Mouse (Mus musculus) heart, embryonic 16.5 days (tissue): ENCODE measurements at regions not wholly inside any gene's neighbourhood (a gene's known extent, or its start where the extent isn't known, plus 50 kb on each side); places are given as distances from the start of the nearest gene placed in this dataset.
"Not testable (repeated sequence)": the region's sequence is repeated elsewhere in the genome, so short reads cannot be mapped to it uniquely, and the experiment has no call there.

Source experiments
- ATAC-seq: fragments of 200-750 bp; cut with Nextera tagmentation; replicated peaks from 2 replicates; pipeline ENCODE4 v1.8.0; 2017; ENCODE audit warnings: moderate number of reproducible peaks; ENCODE audit not compliant: insufficient read depth, low FRiP score; ENCODE audit errors: extremely low read depth
- H3K27ac ChIP-seq: fragments of 300-500 bp; sonication (generic); 2 replicates; pipeline ENCODE4 v1.5.1; 2014; ENCODE audit warnings: mild to moderate bottlenecking, low read length, control low read depth, moderate library complexity
- H3K27me3 ChIP-seq: fragments of 300-500 bp; sonication (generic); 2 replicates; pipeline ENCODE4 v1.6.1; 2014; ENCODE audit warnings: low read length, mixed read lengths; ENCODE audit not compliant: control insufficient read depth, insufficient read depth
- H3K36me3 ChIP-seq: fragments of 300-500 bp; sonication (generic); 2 replicates; pipeline ENCODE4 v1.6.1; 2014; ENCODE audit not compliant: control insufficient read depth, insufficient read depth
- H3K4me1 ChIP-seq: fragments of 300-500 bp; sonication (generic); 2 replicates; pipeline ENCODE4 v1.6.1; 2014; ENCODE audit warnings: low read length, mixed read lengths; ENCODE audit not compliant: control insufficient read depth, insufficient read depth
- H3K4me2 ChIP-seq: fragments of 300-500 bp; sonication (generic); 2 replicates; pipeline ENCODE4 v1.6.1; 2014; ENCODE audit warnings: low read depth, mild to moderate bottlenecking, control low read depth, low read length
- H3K4me3 ChIP-seq: fragments of 300-500 bp; sonication (generic); 2 replicates; pipeline ENCODE4 v1.5.1; 2014; ENCODE audit warnings: mild to moderate bottlenecking, control low read depth, low read length
- H3K9ac ChIP-seq: fragments of 300-500 bp; sonication (generic); 2 replicates; pipeline ENCODE4 v1.6.1; 2014; ENCODE audit warnings: low read length, control low read depth
- H3K9me3 ChIP-seq: fragments of 300-500 bp; sonication (generic); replicated peaks from 2 replicates; pipeline ENCODE4 v1.6.1; 2016; ENCODE audit warnings: low read length; ENCODE audit not compliant: control insufficient read depth
- WGBS: fragments of 180-500 bp; shearing (Covaris S2); extraction: QIAGEN DNeasy Blood & Tissue Kit; methylation state at CpG from one replicate; pipeline ENCODE4 v1.1.7; 2014; 5-methylcytosine and 5-hydroxymethylcytosine counted together

- Histone ChIP-seq H3K27ac (no peak overlapping the region), H3K9ac (no peak overlapping the region), H3K4me2 (no peak overlapping the region), H3K4me1 (no peaks in the 10 kb centered on the region), H3K36me3 (no peaks in the 10 kb centered on the region), H3K9me3 (no peaks in the 10 kb centered on the region), H3K27me3 (no peaks in the 10 kb centered on the region), H3K4me3 (no peak overlapping the region)
- 64% methylated on average over 3 of the region's 3 CpGs for WGBS
- ATAC-seq, result no peak
Measured at GRCm38 (mm10) chr2:78572492-78572891, 295.4 kb upstream of the Ube2e3 start.

GRCm38 (mm10) chr2:78558128-78558527 lies 309.8 kb upstream of the Ube2e3 start:
- no peak overlapping the region for H3K9ac ChIP-seq
- H3K4me1 ChIP-seq, result no peaks in the 10 kb centered on the region
- no peaks in the 10 kb centered on the region for H3K36me3 ChIP-seq
- ATAC-seq, result no peak
- no peak overlapping the region for H3K4me2 ChIP-seq
- H3K4me3 ChIP-seq, result no peak overlapping the region
- WGBS, result 45% methylated on average over 1 of the region's 1 CpGs
- no peak overlapping the region for H3K27ac ChIP-seq
- no peaks in the 10 kb centered on the region for H3K9me3 ChIP-seq
- H3K27me3 ChIP-seq, result no peaks in the 10 kb centered on the region

- Histone ChIP-seq H3K4me3 (no peak overlapping the region), H3K4me2 (no peak overlapping the region), H3K27me3 (no peaks in the 10 kb centered on the region), H3K9me3 (no peaks in the 10 kb centered on the region), H3K36me3 (no peaks in the 10 kb centered on the region), H3K27ac (no peak overlapping the region), H3K9ac (no peak overlapping the region), H3K4me1 (no peaks in the 10 kb centered on the region)
- ATAC-seq, result no peak
- WGBS, result 83% methylated on average over 4 of the region's 4 CpGs
Measured at GRCm38 (mm10) chr2:78551085-78551484, 316.8 kb upstream of the Ube2e3 start.

- Histone ChIP-seq H3K9me3 (no peaks in the 10 kb centered on the region), H3K36me3 (no peaks in the 10 kb centered on the region), H3K27me3 (no peaks in the 10 kb centered on the region), H3K4me3 (no peak overlapping the region), H3K27ac (no peak overlapping the region), H3K9ac (no peak overlapping the region), H3K4me1 (no peaks in the 10 kb centered on the region), H3K4me2 (no peak overlapping the region)
- no peak for ATAC-seq
- WGBS, result 79% methylated on average over 4 of the region's 4 CpGs
Measured at GRCm38 (mm10) chr2:78548683-78549467, 319.0 kb upstream of the Ube2e3 start.

- Histone ChIP-seq H3K36me3 (no peaks in the 10 kb centered on the region), H3K27me3 (no peaks in the 10 kb centered on the region), H3K4me3 (no peak overlapping the region), H3K27ac (no peak overlapping the region), H3K4me1 (no peaks in the 10 kb centered on the region), H3K9me3 (no peaks in the 10 kb centered on the region), H3K4me2 (no peak overlapping the region), H3K9ac (no peak overlapping the region)
- ATAC-seq, result no peak
- 66% methylated on average over 4 of the region's 4 CpGs for WGBS
Measured at GRCm38 (mm10) chr2:78547286-78547685, 320.6 kb upstream of the Ube2e3 start.

GRCm38 (mm10) chr2:78540422-78540821 lies 327.5 kb upstream of the Ube2e3 start:
- Histone ChIP-seq H3K9ac (no peak overlapping the region), H3K4me3 (no peak overlapping the region), H3K27ac (no peak overlapping the region), H3K9me3 (no peaks in the 10 kb centered on the region), H3K4me1 (0 out of 2 replicates have a peak, but pooled peaks cover 2% of the 10 kb centered on the region), H3K36me3 (no peaks in the 10 kb centered on the region), H3K4me2 (no peak overlapping the region), H3K27me3 (no peaks in the 10 kb centered on the region)
- WGBS, result 64% methylated on average over 3 of the region's 3 CpGs
- ATAC-seq, result no peak

GRCm38 (mm10) chr2:78539592-78540300 lies 328.2 kb upstream of the Ube2e3 start:
- Histone ChIP-seq H3K4me1 (0 out of 2 replicates have a peak, but pooled peaks cover 2% of the 10 kb centered on the region), H3K9me3 (no peaks in the 10 kb centered on the region), H3K27me3 (no peaks in the 10 kb centered on the region), H3K36me3 (no peaks in the 10 kb centered on the region), H3K9ac (no peak overlapping the region), H3K27ac (no peak overlapping the region), H3K4me3 (no peak overlapping the region), H3K4me2 (no peak overlapping the region)
- no peak for ATAC-seq
- 40% methylated on average over 5 of the region's 5 CpGs for WGBS

GRCm38 (mm10) chr2:78537574-78537973 lies 330.4 kb upstream of the Ube2e3 start:
- H3K4me2 ChIP-seq, result no peak overlapping the region
- 73% methylated on average over 2 of the region's 2 CpGs for WGBS
- H3K27ac ChIP-seq, result no peak overlapping the region
- H3K36me3 ChIP-seq, result no peaks in the 10 kb centered on the region
- no peak overlapping the region for H3K9ac ChIP-seq
- H3K9me3 ChIP-seq, result no peaks in the 10 kb centered on the region
- no peak overlapping the region for H3K4me3 ChIP-seq
- 0 out of 2 replicates have a peak, but pooled peaks cover 2% of the 10 kb centered on the region for H3K4me1 ChIP-seq
- no peaks in the 10 kb centered on the region for H3K27me3 ChIP-seq
- no peak for ATAC-seq

- not testable (repeated sequence) for H3K4me3 ChIP-seq, H3K4me2 ChIP-seq, H3K9ac ChIP-seq, ATAC-seq, H3K27me3 ChIP-seq, H3K4me1 ChIP-seq, H3K9me3 ChIP-seq, H3K36me3 ChIP-seq, H3K27ac ChIP-seq
- WGBS, result 99% methylated on average over 5 of the region's 5 CpGs
Measured at GRCm38 (mm10) chr2:78533881-78534280, 334.0 kb upstream of the Ube2e3 start.
